Mouse (Mus musculus): ENCODE data around the gene Mrpl14.
A peak's percentile ranks its signal among the peaks of the same experiment; 100 is the strongest.

The Mrpl14 gene

DNA sequence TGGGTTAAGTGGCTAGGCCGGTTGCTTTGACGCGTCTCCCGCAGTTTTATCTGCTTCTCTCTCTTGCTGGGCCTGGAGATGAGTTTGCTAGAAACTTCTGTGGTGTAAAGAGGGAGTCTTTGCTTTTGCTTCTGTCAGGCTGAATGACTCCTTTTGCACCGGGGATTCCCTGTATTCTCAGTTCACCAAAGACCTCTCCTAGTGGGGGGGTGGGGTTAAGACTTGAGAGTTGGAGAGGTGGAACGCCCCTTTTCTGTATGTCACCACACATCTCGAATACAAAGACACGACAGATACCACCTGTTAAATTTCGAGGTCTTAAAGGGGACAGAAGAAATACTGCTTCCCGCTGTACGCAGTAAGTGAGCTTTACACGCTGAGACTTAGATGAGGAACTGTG, 594 bp downstream of the Mrpl14 start, which contains the start of gene Tmem63b:
TSS of gene Tmem63b (minus strand) at position 190 of the 400 bp plus-strand sequence.
- no peak for DNase-seq (ENCODE audit: low spot score in 2 of 2)

DNA sequence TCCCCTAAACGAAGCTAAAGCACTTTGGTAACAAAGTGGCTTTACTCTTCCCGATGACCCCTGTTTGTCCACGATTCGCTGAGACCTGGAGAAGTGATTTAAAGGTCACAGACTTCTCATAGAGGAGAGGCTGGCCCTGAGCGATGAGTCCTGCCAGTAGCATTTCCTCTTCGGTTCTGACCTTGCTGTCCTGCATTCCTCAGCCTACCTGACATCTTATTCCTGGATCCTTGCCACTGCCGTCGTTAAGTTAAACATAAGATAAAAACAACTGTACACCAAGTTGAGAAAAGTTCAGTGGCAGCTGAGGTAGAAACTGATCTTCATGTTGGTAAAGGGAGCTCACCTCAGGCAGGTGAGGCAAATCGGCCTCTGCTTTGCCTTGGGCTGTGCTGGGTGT, 3.0 kb downstream of the Mrpl14 start:
- DNase-seq (ENCODE audit: low spot score in 2 of 2) = no peak

GRCm38 (mm10) chr17:45690044-45690443, 3.9 kb downstream of the Mrpl14 start:
- no peak for DNase-seq (ENCODE audit: low spot score in 2 of 2)

DNA sequence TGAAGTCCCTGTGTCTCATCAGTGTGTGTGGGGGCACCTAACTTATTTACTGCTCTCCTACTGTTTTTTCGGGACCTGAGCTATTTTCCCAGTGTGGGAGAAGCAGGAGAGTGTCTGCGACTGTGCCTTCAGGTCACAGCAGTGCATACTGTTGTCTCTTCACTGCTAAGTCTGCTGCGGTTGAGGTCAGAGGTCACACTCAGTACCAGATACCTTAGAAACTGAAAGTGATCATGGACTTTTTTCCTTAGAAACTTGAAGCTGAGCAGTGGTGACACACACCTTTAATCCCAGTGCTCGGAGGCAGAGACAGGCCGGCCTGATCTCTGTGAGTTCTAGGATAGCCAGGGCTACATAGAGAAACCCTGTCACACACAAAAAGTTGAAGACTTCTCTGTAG, 6.0 kb downstream of the Mrpl14 start:
- DNase-seq (ENCODE audit: low spot score in 2 of 2) = no peak

- DNase-seq (ENCODE audit: low spot score in 2 of 2) = peak; percentile 52 to 61
Measured at GRCm38 (mm10) chr17:45693812-45694565, 7.9 kb downstream of the Mrpl14 start.

GRCm38 (mm10) chr17:45695227-45696120, 9.4 kb downstream of the Mrpl14 start:
- DNase-seq (ENCODE audit: low spot score in 2 of 2) = no peak

GRCm38 (mm10) chr17:45696981-45697380, 10.9 kb downstream of the Mrpl14 start:
- DNase-seq (ENCODE audit: low spot score in 2 of 2) = no peak

DNA sequence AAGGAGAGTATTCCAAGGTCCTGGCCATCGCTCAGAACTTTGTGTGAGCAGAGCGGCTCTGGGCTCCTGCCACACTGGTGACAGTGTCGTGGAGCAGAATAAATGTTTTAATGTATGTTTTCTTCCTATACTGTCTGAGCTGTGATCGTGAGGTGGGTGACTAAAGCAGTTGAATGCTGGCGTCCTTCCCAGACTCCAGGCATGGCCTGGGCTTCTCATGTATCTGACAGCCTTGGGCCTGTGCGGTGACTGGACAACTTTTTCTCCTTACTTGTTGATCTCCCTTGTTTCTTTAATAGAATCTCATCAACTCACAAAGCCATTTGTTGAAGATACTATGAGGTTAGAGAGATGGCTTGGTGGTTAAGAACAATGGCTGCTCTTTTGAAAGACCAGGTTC, 12.2 kb downstream of the Mrpl14 start:
- DNase-seq (ENCODE audit: low spot score in 2 of 2) = no peak

GRCm38 (mm10) chr17:45699039-45699740, 13.1 kb downstream of the Mrpl14 start:
- no peak for DNase-seq (ENCODE audit: low spot score in 2 of 2)

DNA sequence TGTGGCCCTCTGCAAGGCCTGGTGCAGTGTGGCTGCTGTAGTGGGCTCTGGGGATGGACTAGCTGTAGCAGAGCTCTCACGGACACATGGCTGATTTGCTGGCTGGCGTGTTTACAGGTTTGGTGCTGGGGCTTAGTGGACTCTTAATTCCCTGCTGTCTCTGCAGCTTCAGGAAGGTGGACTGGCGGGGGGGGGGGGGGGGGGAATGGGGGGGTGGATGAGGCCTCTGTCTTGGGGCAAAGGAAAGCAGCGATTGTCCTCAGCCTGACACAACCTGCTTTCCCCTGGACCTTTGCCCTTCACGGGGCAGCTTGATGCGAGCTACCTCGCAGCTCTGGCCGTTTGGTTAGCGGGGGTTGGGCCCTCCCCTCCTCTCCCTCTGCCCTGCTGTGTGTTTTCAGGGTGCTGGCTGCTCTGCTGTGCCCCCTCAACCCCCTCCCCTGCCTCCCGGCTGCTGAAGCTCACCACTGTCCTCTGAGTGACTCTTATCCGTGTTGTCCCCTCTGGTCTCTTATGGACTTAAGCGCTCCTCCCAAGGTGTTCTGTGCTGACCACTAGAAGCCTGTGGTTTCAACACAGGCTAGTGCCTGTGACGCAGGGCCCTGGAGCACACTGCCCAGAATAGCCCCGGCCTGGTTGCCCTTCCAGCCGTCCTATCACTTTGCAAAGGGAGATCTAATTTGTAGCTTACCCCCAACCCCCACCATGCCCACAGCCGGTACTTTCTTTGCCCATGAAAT, 14.5 kb downstream of the Mrpl14 start:
- peak; percentile 63 to 71 for DNase-seq (ENCODE audit: low spot score in 2 of 2)

- no peak for DNase-seq (ENCODE audit: low spot score in 2 of 2)
Measured at GRCm38 (mm10) chr17:45701236-45701591, 15.1 kb downstream of the Mrpl14 start.

DNA sequence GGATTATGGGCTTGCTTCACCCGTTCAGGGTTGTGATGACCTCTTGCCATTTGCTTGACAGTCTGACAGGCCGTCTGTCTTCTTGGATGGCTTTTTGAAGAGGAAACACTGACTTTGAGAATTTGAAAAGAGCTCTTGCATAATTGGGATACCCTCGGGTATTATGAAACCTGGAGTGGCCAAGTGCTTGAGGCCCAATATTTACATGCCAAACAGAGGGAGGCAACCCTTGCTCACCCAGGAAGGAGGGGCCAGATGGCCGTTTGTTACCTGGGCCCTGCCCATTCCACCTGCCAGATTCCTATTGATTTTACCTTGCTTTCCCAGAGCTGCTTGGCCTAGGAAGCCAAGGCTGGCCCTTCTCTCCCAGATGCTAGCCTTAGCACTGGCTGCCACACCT, 16.1 kb downstream of the Mrpl14 start:
- no peak for DNase-seq (ENCODE audit: low spot score in 2 of 2)

DNA sequence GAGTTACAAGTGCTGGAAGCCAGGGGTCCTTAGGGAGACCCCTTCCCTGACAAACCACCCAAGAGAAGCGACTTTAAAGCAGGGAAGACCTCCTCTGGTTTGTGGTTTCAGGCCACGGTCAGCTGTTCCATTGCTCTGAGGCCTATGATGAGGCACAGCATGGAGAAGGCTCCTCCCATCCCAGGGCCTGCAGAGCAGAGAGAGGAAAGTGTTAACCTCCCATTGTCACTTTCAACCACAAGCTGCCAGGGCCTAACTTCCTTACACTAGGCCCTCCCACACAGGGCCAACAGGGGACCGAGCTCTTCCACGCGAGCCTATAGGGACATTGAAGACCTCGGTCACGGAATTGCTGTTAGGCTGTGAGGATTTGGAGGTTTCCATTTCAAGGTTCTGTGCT, 17.1 kb downstream of the Mrpl14 start:
- DNase-seq (ENCODE audit: low spot score in 2 of 2) = no peak

- DNase-seq (ENCODE audit: low spot score in 2 of 2) = no peak
Measured at GRCm38 (mm10) chr17:45706796-45707195, 20.7 kb downstream of the Mrpl14 start.

- DNase-seq (ENCODE audit: low spot score in 2 of 2) = no peak
Measured at GRCm38 (mm10) chr17:45707376-45707775, 21.3 kb downstream of the Mrpl14 start.

DNA sequence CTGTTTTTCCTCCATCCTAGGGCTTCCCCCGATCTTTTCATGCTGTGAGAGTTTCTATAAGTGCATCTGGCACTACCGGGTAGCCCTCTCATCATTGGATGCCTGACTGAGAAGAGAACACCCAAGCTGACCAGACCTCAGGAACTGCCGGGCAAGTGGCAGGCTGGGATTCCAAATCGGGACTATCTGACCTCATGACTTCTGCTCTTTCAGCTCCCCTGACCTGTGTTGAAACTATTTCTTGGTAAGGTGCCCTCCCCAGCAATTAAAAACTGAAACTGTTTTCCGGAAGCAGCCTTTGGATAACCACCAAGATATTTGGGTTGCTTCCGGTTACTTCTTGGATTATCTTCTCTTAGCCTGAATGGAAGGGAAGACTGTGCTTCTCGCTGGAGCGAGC, 22.1 kb downstream of the Mrpl14 start:
- no peak for DNase-seq (ENCODE audit: low spot score in 2 of 2)

- DNase-seq (ENCODE audit: low spot score in 2 of 2) = no peak
Measured at GRCm38 (mm10) chr17:45709829-45710228, 23.7 kb downstream of the Mrpl14 start.

- DNase-seq (ENCODE audit: low spot score in 2 of 2) = no peak
Measured at GRCm38 (mm10) chr17:45710407-45710806, 24.3 kb downstream of the Mrpl14 start.

DNA sequence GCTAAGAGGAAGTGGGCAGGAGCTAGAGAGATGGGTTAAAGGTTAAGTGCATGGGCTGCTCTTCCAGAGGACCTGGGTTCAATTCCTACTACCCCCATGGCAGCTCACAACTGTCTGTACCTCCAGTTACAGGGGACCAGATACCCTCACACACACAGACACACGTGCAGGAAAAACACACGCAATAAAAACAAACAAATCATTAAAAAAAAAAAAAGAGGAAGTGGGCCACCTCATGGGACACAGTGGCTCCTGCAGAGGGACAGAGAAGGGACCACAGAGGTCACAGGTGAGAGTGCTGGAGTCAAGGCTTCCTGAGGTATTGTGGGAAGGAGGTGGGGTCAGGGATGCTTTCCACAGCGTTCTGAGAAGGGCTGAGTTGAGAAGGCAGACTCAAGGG, 25.4 kb downstream of the Mrpl14 start:
- DNase-seq (ENCODE audit: low spot score in 2 of 2) = no peak

DNA sequence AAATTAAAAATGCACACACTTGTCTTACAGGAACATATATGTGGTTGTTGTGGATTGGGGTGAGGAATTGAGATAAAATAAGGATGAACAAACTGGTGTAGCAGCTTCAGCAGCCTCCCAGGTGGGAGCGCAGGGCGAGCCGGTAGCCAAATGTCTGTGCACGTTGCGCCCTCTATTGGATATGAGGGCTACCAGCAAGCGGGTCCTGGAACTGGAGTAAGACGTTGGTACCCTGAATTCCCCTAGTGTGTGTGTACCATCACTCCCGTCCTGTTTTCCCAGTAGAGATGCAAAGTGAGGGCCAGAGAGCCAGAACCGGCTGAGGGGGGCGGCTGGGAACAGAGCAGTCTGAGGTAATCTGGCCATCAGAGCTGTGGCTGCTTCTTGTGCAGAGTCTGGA, 32.2 kb downstream of the Mrpl14 start:
- DNase-seq (ENCODE audit: low spot score in 2 of 2) = peak in 1 of 2 experiments; percentile 54

GRCm38 (mm10) chr17:45723732-45724573, 37.8 kb downstream of the Mrpl14 start:
- peak; percentile 41 to 68 for DNase-seq (ENCODE audit: low spot score in 2 of 2)
